Mouse (Mus musculus): ENCODE measurements around the gene Tm7sf3.

GRCm38 (mm10) chr6:146664116-146664515 is 21.5 kb upstream of the Tm7sf3 start:
- TF ChIP-seq POLR2A (IDR thresholded peaks at IDR 0.05; ENCODE audit: borderline replicate concordance, extremely low read depth, insufficient read depth, insufficient read length, poor library complexity, severe bottlenecking), result no peak
- TF ChIP-seq CTCF (IDR thresholded peaks at IDR 0.05; ENCODE audit: borderline replicate concordance, extremely low read depth, insufficient read depth, insufficient read length), result no peak
